Mouse (Mus musculus): ENCODE data around the gene Mybpc3. TPM values are rescaled to one million over a fixed set of nuclear protein-coding genes. Genes with fewer than 3 reads are reported as not detected.
A peak's percentile ranks its signal among the peaks of the same experiment; 100 is the strongest.

Gene Mybpc3
- polyA plus RNA-seq, 1 experiment from 2014 or later = 0.29 TPM

- peak within 1 kb of the TSS; percentile 80 for H3K4me2 ChIP-seq (ENCODE audit: low read depth, severe bottlenecking)
- H3K4me1 ChIP-seq (ENCODE audit: control insufficient read depth, insufficient read depth, low read length) = peaks cover 4% of the 10 kb centered on the region
- H3K9me3 ChIP-seq (ENCODE audit: control insufficient read depth, low read length) = no peaks in the 10 kb centered on the region
- ATAC-seq (ENCODE audit: insufficient number of reproducible peaks, low FRiP score, low TSS enrichment, low read depth) (no peak; the same call in 1 of the 2 replicates), DNase-seq (ENCODE audit: low spot score) (no peak)
- H3K9ac ChIP-seq (ENCODE audit: low read length) = peak within 1 kb of the TSS; percentile 71
- H3K4me3 ChIP-seq (ENCODE audit: low read depth, low read length) = peak within 1 kb of the TSS; percentile 84
- peak within 1 kb of the TSS; percentile 58; the same call in 1 of the 2 replicates for H3K27ac ChIP-seq (replicated peaks; ENCODE audit: low read depth, low read length)
- H3K36me3 ChIP-seq (ENCODE audit: control insufficient read depth, insufficient read depth, low read length) = no peaks in the 10 kb centered on the region
- WGBS = 69% methylated on average over 15 of the region's 15 CpGs
- H3K27me3 ChIP-seq (ENCODE audit: control insufficient read depth, insufficient read depth, low read length) = no peaks in the 10 kb centered on the region
Observed at GRCm38 (mm10) chr2:91183711-91184405, 65.9 kb downstream of the Mybpc3 start, which contains the start of gene Madd. Madd (minus strand) TSS chr2:91183837.

Other genes with a start within 250 kb of the Mybpc3 start
- 9.2 and 10.2 TPM in 2 replicates for gene C1qtnf4, start 232.3 kb upstream of the Mybpc3 start, polyA plus RNA-seq (2014; fragmentation: Nextera tagmentation; extraction: Ambion mirVana)
- 47.5 and 53.7 TPM in 2 replicates for gene Kbtbd4, start 213.4 kb upstream of the Mybpc3 start, polyA plus RNA-seq (2014; fragmentation: Nextera tagmentation; extraction: Ambion mirVana)
- 206 and 229 TPM in 2 replicates for gene Ndufs3, start 213.3 kb upstream of the Mybpc3 start, polyA plus RNA-seq (2014; fragmentation: Nextera tagmentation; extraction: Ambion mirVana)
- 75.2 and 91.1 TPM in 2 replicates for gene Celf1, start 177.8 kb upstream of the Mybpc3 start, polyA plus RNA-seq (2014; fragmentation: Nextera tagmentation; extraction: Ambion mirVana)
- gene Rapsn, start 82.5 kb upstream of the Mybpc3 start, polyA plus RNA-seq (2014; fragmentation: Nextera tagmentation; extraction: Ambion mirVana) = 2.7 and 4.4 TPM in 2 replicates
- 433 and 440 TPM in 2 replicates for gene Psmc3, start 64.1 kb upstream of the Mybpc3 start, polyA plus RNA-seq (2014; fragmentation: Nextera tagmentation; extraction: Ambion mirVana)
- 27.1 and 29.8 TPM in 2 replicates for gene Slc39a13, start 47.7 kb upstream of the Mybpc3 start, polyA plus RNA-seq (2014; fragmentation: Nextera tagmentation; extraction: Ambion mirVana)
- gene Spi1, start 35.8 kb upstream of the Mybpc3 start, polyA plus RNA-seq (2014; fragmentation: Nextera tagmentation; extraction: Ambion mirVana) = 1.9 and 2.4 TPM in 2 replicates
- gene Madd, start 65.7 kb downstream of the Mybpc3 start, polyA plus RNA-seq (2014; fragmentation: Nextera tagmentation; extraction: Ambion mirVana) = 6.8 and 8.1 TPM in 2 replicates
- 1.1 and 2.0 TPM in 2 replicates for gene Nr1h3, start 84.7 kb downstream of the Mybpc3 start, polyA plus RNA-seq (2014; fragmentation: Nextera tagmentation; extraction: Ambion mirVana)
- gene Acp2, start 84.7 kb downstream of the Mybpc3 start, polyA plus RNA-seq (2014; fragmentation: Nextera tagmentation; extraction: Ambion mirVana) = 32.0 and 33.2 TPM in 2 replicates
- 16.3 and 18.5 TPM in 2 replicates for gene Ddb2, start 118.8 kb downstream of the Mybpc3 start, polyA plus RNA-seq (2014; fragmentation: Nextera tagmentation; extraction: Ambion mirVana)
- gene Pacsin3, start 137.8 kb downstream of the Mybpc3 start, polyA plus RNA-seq (2014; fragmentation: Nextera tagmentation; extraction: Ambion mirVana) = 29.5 and 31.8 TPM in 2 replicates
- gene Arfgap2, start 146.8 kb downstream of the Mybpc3 start, polyA plus RNA-seq (2014; fragmentation: Nextera tagmentation; extraction: Ambion mirVana) = 89.4 and 100 TPM in 2 replicates